Mouse (Mus musculus): ENCODE measurements around the gene Dnmt3a.

Dnmt3a gene

DNA sequence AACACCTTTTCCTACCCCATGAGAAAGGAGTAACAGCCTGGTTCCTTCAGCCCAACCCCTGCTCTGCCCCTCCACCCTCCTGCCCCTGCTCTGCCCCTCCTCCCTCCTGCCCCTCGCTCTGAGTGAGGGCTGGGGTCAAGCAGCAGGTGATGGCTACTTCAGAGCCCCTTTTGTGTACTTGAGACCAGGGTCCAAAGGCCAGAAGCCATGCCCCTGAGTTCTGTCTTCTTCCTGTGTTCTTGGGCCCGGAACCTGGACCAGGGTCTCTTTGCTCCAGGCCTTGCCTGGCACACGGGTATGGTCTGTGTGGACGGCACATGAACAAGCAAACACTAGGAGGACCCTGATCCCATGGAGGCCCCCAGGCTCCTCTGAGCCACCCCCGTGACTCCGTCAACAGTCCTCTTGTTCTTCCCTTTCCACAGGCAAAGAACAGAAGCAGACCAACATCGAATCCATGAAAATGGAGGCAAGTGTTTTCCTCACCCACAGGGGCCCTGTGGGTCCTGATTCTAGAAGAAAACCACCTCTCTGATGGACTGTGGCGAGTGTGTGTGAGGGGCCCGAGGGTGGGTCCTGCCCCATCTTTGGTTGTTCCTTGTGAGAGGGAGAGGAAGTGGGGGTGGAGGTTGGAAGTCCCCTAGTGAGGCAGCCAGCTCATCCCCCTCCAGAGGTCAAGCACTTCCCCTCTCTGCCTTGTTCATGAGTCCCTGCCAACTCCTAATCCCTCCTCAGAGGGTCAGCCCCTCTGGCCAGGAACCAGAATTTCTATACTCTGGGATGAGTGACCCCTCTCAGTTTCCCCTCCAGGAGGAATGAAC, 66.8 kb downstream of the Dnmt3a start:
- DNase-seq (ENCODE audit: extremely low spot score, low read depth, low spot score) = no peak

DNA sequence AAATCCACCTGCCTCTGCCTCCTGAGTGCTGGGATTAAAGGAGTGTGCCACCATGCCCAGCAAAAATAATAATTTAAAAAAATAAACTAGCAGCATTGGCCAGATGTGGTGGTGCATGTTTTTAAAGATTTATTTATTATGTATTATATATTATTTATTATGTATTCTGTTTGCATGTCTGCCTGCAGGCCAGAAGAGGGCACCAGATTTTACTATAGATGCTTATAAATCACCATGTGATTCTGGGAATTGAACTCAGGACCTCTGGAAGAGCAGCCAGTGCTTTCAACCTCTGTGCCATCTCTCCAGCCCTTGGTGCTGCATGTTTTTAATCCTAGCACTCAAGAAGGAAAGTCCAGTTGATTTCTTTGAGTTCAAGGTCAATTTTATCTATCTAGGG, 69.7 kb downstream of the Dnmt3a start:
- no peak for DNase-seq (ENCODE audit: extremely low spot score, low read depth, low spot score)

DNA sequence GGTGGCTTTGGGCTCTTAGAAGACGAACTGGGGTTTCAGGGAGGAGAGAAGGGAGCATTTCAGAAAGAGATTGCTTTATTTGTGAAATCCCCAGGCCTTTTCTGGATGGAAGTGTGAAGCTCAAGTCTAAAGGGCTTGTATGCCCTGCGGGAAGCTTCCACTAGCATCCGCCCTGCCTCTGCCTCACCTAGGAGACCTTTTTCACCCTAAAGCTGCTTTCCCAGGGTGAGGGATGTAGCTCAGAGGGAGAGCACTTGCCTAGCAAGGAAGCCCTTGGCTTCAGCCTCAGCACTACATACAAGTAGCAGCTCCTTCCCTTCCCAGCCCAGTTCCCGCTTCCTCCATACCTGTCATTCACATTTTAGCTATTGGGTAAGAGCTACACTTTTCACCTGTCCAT, 71.6 kb downstream of the Dnmt3a start:
- DNase-seq (ENCODE audit: extremely low spot score, low read depth, low spot score) = no peak

DNA sequence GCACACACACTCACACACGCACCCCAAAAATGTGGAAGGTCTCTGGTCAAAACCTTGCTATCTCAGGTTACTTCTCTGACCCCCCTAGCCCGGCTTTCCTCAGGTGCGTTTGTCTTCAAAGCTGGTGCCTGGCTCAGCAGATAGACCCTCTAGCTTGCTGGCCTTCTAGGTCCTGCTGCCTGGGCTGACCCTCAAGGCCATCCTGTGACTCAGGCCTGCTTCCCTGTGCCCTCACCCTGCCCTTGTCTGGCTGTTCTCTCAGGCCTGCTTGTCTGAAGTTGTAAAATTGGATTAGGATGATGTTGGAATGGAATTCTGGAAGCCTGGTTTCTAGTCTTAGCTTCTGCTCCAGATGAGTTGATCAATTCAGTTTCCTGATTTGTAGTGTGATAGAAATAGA, 75.7 kb downstream of the Dnmt3a start:
- no peak for DNase-seq (ENCODE audit: extremely low spot score, low read depth, low spot score)

DNA sequence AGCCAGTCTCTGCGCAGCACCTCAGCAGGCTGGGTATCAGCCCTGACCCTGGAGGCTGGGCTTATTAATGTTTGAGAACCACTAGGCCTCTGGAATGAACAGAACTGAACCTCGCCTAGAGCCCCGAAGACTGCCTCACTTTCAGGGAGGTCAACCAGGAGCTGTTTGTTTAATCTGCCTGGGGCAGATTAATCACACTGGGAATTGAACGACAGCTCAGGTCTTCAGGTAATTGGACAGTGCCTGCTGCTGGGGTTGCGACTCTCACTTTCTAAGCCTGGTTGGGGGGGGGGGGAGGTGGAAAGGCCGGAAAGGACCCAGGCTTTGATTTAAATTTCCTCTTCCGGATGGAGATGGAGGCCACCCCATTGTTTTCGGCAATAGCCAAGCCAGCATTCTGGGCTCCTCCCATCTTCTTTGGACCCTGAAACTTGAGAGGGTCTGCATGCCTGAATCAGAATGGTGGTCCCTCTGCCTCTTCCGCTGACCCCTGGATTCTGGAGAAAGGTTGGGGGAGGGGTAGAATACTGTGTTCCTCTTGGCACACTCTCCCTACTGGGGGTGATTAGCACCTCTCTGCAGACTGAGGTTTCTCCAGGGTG, 79.2 kb downstream of the Dnmt3a start:
- DNase-seq (ENCODE audit: extremely low spot score, low read depth, low spot score) = no peak

DNA sequence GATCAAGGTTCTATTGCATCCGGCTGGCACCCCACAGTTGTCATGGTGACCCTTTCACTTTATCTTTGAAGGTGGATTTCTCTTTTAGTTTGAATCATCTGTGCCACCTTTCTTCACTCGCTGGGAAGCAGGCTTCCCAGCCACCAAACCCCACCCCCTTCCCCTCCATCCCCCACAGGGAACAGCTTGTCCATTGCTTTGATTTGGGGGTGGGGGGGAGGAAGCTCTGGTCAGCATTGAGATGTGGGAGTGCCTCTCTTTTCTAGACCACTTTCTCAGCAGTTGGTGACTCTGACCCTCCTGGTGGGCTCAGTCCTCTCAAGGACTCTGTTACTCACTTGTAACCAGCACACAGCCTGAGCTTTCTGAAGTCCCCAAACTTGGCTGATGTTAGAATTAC, 80.8 kb downstream of the Dnmt3a start:
- DNase-seq (ENCODE audit: extremely low spot score, low read depth, low spot score) = no peak

DNA sequence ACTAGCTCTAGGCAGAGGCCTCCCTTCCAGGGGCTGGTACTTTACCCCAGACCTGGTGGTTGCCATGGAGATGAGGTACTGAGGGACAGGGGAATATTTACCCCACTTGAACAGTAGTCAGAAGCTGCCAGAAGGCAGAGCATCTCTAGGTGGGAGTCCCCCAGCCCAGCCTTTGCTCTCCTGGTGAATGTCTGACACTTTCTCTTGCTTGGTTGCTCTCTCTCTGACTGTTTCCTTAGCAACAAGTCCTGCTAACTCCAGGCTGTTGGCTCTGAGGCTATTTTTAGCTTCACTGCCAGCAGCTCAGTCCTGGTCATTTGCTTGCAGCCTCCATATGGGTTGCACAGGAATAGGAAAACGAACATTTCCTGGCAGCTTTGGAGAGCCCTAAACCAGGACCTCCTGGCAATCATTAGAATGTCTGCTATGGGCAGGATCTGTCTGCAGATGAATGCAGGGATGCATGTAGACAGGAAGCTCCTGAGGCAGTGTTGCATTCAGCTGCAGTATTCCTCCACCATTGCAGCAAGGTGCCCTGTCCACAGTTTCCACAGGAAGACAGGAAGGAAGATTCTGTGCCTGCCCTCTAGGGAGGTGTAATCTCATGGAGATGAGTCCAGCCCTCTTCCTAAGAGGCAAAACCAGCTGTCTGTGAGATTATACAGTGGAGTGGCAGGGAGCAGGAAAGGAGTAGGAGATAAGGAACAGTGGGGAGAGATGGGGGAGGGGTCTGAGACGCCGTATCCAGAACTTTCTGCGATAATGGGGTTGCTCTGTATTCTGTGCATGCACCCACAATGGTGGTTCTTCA, 81.9 kb downstream of the Dnmt3a start:
- DNase-seq (ENCODE audit: extremely low spot score, low read depth, low spot score) = peak; percentile 44

DNA sequence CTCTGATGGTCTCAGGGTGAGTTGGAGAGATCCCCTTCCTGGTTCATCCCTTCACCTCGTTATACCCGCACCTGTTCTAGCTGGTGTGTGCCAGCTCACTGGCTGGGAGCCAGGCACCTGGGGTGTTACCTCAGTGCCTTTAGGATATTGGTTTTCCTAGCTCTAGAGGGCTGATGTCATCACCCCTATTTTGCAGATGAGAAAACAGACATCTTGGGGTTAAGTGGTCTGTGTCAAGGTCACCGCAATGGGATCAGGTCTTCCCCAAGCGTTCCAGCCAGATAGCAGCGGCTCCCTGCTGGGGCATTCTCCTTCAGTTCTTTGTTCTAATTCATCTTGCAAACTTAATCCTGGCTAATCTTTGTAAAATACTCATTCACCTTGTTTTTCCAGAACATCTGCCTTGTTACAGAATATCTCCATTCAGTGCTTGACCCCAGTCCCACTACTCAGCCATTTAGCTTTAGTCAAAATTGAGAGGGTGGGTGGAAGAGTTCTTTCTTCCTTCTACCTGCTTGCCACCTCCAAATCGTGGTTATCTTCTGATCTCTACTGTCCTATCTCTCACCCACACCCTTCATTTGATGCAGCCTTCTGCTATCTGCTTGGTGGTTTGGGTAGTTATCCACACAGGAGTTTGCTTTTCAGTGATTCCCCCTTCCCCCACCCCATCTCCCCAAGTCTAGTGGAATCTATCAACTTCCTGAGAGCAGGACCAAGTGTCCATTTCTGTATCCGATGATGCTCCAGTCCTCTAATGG, 84.2 kb downstream of the Dnmt3a start:
- DNase-seq (ENCODE audit: extremely low spot score, low read depth, low spot score) = no peak

DNA sequence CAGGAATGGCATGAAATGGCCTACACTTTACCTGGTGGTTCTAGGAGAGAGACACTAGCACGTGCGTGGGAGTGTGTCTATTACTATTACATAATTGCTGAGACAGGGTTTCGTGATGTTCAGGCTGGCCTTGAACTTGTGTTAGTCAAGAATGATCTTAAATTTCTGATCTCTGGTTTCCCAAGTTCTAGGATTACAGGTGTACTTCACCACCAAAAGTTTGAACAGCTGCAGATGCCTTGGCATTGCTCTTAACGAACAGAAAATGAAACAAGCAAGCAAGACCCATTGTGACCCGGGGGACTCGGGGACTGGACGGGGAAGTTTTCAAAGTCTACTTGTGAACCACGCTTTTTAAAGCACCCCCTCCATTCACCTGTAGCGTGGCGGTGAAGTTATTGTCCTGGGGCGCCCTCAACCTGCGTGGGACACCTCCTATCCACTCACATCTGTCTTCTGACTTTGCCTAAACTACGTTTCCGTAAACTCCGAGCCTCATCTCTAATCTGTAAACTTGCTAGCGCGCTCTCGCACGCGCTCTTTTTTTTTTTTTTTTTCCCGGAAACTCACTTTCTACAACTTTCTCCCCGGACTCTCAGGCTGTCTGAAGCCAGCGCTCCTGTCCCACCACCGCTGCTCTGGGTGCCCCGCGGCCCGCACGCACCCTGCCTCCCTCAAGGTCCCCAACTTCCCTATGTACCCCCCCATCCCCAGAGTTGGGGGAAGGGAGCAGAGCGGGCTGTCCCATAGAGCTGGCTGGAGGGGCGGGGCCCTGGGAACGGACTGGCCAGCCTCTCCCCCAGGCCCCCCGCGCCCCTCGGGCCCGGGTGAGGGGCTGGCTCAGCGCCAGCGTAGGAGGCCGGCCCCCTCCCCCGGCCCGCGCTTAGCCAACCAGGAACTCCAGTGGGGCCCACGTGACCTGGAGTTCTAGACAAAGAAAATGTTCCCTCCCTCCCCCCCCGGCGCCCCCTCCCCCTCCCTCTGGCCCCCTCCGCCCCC, 85.2 kb downstream of the Dnmt3a start:
- peak; percentile 44 for DNase-seq (ENCODE audit: extremely low spot score, low read depth, low spot score)

DNA sequence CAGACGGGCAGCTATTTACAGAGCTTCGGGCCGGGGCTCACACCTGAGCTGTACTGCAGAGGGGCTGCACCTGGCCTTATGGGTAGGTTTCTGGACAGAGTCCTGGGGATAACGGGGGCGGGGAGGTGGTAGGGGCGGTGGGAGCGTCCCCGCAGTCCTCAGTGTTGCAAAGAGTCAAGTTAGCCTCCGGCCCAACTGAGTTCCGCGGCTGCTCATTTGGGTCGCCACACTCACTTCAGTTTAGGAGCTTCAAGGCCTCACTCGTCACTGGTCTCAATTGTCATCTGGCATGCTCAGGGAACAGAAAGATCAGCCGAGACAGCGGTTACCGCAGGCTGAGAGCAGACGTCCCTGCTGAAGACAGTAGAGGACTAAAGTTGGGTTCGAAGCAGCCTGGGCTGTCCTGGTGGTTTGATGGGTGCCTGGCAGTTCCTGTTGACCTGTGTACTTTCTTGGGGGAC, 86.0 kb downstream of the Dnmt3a start:
- DNase-seq (ENCODE audit: extremely low spot score, low read depth, low spot score) = no peak

DNA sequence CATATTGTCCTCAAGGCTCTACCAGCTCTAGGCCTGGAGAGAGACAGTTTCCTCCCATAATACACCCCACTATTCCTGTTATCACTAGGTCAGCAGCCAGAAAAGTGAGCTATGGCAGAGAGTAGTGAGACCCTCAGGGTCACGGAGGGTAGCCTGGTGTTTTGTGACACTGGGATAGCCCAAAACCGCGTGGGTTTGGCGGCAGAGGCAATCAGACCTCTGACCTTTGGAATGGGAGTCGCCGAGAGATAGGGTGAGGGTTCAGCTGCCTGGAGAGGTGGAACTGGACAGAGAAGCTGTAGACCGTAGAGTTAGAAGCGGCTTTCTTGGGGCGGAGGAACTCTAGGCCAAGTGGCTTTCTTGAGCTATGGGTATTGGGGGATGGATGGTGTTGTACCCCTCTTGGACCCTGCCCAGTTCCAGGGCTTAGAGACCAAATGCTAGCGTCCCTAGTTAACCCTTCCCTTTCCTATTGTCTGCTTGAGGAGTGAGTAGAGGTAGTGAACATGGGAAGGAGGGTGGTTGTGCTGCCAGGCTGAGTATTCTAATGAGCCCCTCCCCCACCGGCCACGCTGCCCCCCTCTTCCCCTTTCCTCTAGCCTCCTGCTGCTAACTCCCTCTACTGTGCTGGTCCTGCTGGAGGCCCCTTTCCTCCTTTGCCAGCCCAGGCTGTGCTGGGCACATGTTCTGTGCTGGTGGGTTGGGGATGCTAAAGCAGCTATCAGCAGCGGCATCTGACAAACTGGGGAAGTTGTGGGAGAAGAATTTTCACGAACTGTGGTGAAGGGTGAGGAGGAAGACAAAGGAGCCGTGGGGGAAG, 86.6 kb downstream of the Dnmt3a start:
- no peak for DNase-seq (ENCODE audit: extremely low spot score, low read depth, low spot score)

DNA sequence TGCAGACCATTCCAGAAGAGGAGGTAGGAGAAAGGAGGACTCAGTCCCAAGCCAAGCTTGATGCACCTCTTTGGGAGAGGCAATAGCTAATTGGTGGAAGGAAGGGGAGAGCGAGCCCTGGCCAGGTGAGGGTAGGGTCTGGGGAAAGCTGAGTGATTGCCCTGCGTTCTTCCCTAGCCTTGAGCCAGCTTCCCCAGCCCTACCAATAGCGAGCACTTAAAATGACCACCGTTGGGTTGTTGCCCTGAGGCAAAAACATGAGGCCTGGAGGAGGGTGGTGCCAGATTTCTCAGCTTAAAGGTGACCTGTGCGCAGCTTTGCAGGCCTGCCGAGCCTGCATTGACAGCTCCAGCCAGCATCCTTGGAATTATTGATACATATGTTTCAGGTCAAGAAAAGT, 87.5 kb downstream of the Dnmt3a start:
- no peak for DNase-seq (ENCODE audit: extremely low spot score, low read depth, low spot score)

DNA sequence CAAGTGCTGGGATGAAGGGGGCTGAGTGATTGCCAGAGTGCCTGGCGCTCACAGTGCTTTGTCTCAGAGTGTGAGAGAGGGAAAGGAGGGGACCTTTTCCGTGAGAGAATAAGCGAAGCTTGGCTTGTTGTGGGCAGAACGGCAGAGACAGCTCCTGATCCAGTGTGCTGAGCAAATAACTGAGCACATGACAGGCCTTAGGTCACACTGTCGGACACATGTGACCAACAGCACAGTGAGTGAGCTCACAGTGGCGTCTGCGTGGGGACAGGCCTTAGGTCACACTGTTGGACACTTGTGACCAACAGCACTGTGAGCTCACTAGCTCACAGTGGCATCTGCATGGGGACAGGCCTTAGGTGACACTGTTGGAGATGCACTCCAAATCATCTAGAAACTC, 88.7 kb downstream of the Dnmt3a start:
- no peak for DNase-seq (ENCODE audit: extremely low spot score, low read depth, low spot score)

DNA sequence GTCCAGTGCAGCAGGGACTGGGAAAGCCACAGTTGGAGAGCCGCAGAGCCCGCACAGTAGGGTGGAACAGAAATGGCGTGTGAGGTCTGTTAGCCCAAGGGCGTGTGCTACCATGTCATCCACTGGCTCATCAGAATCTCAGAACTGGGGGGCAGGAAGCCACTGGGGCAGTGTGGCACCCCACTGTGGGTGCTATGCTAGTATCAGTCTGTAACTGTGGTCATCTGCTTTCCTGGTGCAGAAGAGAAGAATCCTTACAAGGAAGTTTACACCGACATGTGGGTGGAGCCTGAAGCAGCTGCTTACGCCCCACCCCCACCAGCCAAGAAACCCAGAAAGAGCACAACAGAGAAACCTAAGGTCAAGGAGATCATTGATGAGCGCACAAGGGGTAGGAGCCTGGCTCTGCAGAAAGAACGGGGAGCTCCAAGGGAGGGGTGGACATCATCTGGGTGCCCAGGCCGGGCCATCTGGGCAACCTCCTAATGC, 91.3 kb downstream of the Dnmt3a start:
- DNase-seq (ENCODE audit: extremely low spot score, low read depth, low spot score) = no peak

DNA sequence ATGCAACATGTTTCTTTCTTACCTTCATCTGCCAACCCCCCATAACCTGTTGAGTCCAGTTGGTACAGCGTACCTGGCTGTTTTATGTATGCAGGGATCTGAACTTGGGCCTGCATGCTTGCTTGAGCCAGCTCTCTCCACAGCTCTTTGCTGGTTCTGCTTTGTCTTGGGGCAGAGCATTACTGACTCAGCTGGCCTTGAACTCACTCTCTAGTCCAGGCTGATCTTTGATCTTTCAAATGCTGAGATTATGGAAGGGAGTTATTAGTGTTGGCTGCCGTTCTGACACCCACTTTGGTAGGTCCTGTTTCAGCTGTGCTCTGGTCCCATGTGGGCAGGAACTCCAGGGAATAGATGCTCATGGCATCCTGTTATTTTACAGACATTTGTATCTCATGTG, 93.0 kb downstream of the Dnmt3a start:
- DNase-seq (ENCODE audit: extremely low spot score, low read depth, low spot score) = no peak

DNA sequence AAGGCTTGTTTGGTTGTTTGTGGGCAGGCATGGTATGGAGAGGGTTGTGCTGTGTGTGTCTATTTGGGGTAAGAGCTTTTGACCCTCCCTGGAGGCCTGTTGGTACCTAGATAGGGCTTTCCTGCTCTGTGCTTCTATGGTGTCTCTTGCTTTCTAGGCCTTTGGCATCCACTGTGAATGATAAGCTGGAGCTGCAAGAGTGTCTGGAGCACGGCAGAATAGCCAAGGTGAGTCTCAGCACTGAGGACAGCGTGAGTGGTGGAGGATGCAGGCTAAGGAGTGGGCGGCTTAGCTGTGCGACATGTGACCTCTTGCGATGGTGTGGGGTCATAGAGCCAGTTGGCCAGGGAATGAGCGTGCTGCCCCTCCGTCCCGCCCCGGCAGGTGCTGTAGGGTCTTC, 99.6 kb downstream of the Dnmt3a start:
- DNase-seq (ENCODE audit: extremely low spot score, low read depth, low spot score) = no peak

DNA sequence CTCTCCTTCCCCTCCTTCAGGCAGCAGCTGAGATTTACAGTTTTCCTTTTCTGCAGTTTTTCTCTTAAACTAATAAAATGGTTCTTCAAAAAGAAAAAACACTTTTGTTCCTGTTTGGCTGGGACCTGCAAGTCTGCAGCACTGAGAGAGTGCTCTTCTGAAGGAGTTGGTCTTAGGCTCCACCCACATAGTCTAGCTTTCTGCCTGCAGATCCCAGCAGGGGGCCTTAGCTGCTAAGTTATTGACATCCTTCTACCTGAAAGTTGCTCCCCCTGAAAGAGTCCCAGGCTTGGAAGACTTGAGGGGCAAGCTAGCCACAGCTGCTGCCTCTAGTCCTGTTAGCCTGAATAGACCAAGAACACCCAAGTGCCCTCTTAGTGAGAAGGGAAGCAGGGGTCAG, 100.5 kb downstream of the Dnmt3a start:
- DNase-seq (ENCODE audit: extremely low spot score, low read depth, low spot score) = no peak

DNA sequence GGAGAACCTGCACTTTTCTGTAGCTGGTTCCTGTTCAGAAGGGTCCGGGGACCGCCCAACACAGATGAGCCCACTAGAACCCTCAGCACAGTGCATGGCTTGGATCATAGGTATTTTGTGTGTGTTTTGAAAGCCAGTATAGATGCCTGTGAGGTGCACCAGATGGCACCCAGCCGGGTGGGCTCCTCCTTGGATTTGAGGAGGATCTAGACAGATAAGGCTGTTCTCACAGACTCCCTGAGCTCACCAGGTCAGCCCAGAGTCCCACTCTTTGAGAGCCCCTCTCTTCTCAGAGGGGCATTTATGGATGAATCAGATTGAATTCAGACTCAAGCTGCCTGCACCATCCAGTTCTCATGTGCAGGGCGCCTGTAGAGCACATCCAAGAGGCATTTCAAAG, 101.2 kb downstream of the Dnmt3a start:
- DNase-seq (ENCODE audit: extremely low spot score, low read depth, low spot score) = no peak

DNA sequence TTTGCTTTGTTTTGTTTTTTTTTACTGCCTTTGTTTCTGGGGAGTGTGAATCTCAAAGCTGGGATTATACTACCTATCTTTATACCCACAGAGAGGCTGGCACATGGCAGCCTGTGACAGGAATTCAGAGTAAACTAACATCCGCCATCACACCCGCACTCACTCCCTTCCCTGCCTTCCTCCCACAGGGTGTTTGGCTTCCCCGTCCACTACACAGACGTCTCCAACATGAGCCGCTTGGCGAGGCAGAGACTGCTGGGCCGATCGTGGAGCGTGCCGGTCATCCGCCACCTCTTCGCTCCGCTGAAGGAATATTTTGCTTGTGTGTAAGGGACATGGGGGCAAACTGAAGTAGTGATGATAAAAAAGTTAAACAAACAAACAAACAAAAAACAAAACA, 101.6 kb downstream of the Dnmt3a start:
- no peak for DNase-seq (ENCODE audit: extremely low spot score, low read depth, low spot score)

Measured in hindlimb bud, embryonic 11.5 days (tissue).